Mouse (Mus musculus) olfactory bulb, adult 2 months (tissue): ENCODE measurements at regions not wholly inside any gene's neighbourhood (a gene's known extent, or its start where the extent isn't known, plus 50 kb on each side); places are given as distances from the start of the nearest gene placed in this dataset.

ENCODE experiments used
- H3K27ac ChIP-seq: fragments of 200-500 bp; 2 replicates; pipeline ENCODE4 v1.5.1; 2012; ENCODE audit warnings: low read depth, low read length; ENCODE audit not compliant: insufficient read depth
- H3K4me1 ChIP-seq: fragments of 200-500 bp; 2 replicates; pipeline ENCODE4 v1.6.1; 2012; ENCODE audit warnings: low read length; ENCODE audit not compliant: control insufficient read depth, insufficient read depth
- H3K4me3 ChIP-seq: fragments of 200-500 bp; 2 replicates; pipeline ENCODE4 v1.5.1; 2012; ENCODE audit warnings: mild to moderate bottlenecking, low read depth, low read length, moderate library complexity; ENCODE audit not compliant: insufficient read depth
- CTCF ChIP-seq: fragments of 200-500 bp; IDR thresholded peaks from 2 replicates; pipeline ENCODE4 v1.5.1; 2012; ENCODE audit warnings: low read depth, mild to moderate bottlenecking, low read length, moderate library complexity; ENCODE audit not compliant: insufficient read depth
- POLR2A ChIP-seq: fragments of 200-500 bp; IDR thresholded peaks from 2 replicates; pipeline ENCODE4 v1.6.1; 2012; ENCODE audit warnings: mild to moderate bottlenecking, low read depth, low read length, moderate library complexity; ENCODE audit not compliant: insufficient read depth
- WGBS: fragments of 180-500 bp; shearing (Covaris S2); methylation state at CpG from one replicate; pipeline ENCODE4 v1.1.7; 2018; 5-methylcytosine and 5-hydroxymethylcytosine counted together

- H3K4me3 ChIP-seq = no peak overlapping the region
- WGBS = 75% methylated on average over 2 of the region's 2 CpGs
- H3K4me1 ChIP-seq = no peaks in the 10 kb centered on the region
- no peak for TF ChIP-seq CTCF
- no peak overlapping the region for H3K27ac ChIP-seq
Measured at GRCm38 (mm10) chr13:101214094-101214493, 380.9 kb upstream of the Slc30a5 start.

- TF ChIP-seq POLR2A (no peak), CTCF (no peak)
- WGBS = 57% methylated on average over 13 of the region's 13 CpGs
- H3K27ac ChIP-seq = no peak overlapping the region
- no peak overlapping the region for H3K4me3 ChIP-seq
- no peaks in the 10 kb centered on the region for H3K4me1 ChIP-seq
Measured at GRCm38 (mm10) chr13:101213121-101213916, 380.1 kb upstream of the Slc30a5 start.

- Histone ChIP-seq H3K4me1 (no peaks in the 10 kb centered on the region), H3K27ac (no peak overlapping the region), H3K4me3 (no peak overlapping the region)
- no peak for TF ChIP-seq CTCF
- no peak for TF ChIP-seq POLR2A
- 78% methylated on average over 5 of the region's 5 CpGs for WGBS
Measured at GRCm38 (mm10) chr13:101212341-101212895, 379.2 kb upstream of the Slc30a5 start.

DNA sequence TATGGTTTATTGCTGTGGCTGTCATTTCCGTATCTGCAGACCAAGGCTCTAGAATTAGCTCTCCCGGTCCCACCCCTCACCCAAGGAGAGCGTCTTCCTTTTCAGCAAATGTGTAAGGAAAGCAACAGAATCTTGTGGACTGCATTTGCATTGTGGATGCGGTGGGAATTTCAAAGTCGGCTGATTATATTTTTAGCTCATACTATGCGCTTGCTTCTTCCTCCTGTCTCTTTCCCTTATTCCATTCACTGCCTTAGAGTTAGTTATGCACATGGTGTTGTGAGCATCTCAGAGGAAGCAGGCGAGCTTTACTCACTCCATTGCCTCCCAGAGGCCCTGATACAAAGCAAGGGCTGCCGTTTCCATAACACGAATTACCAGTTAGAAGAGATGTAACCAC is 375.6 kb upstream of the Slc30a5 start:
- Histone ChIP-seq H3K4me3 (no peak overlapping the region), H3K27ac (no peak overlapping the region), H3K4me1 (no peaks in the 10 kb centered on the region)
- WGBS = 88% methylated on average over 9 of the region's 9 CpGs
- no peak for TF ChIP-seq POLR2A
- TF ChIP-seq CTCF = no peak

- no peak for TF ChIP-seq POLR2A
- no peak overlapping the region for H3K27ac ChIP-seq
- H3K4me1 ChIP-seq = no peaks in the 10 kb centered on the region
- no peak overlapping the region for H3K4me3 ChIP-seq
Measured at GRCm38 (mm10) chr13:101203463-101203862, 370.2 kb upstream of the Slc30a5 start.

DNA sequence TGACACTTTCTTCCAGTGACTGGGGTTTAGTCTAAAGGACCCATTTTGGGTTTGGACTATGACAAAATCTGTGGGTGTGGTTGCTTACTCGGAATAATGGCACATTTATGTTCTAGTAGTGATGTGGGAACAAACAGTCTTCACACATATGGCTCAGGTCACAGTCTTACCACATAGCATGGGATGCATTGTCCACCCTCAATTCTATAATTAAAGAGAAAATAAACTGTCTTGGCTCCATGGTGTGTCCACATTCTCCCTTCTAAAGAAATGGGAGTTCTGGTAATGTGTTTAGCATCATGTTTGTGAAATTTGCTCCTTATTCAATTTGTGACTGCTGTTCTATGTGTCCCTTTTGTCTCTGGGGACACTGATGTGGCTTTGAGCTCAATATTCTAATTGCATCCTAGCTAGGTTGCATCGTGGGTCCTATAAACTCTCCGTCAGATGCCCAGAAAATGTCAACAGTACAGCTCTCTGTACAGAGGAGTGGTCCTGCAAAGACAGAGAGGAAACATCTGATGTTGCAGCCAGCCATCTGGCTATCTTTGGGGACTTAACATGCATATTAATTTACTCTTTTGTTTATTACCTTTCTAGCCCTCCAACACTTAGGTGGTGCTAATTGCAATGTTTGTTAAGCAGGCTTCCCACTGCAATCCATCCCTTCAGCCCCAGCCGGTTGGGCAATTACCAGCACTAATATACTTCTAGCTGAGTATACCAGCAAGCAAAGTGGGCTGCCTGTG is 369.5 kb upstream of the Slc30a5 start:
- WGBS = 67% methylated on average over 4 of the region's 4 CpGs
- H3K4me3 ChIP-seq = no peak overlapping the region
- TF ChIP-seq CTCF = no peak
- no peak for TF ChIP-seq POLR2A
- no peak overlapping the region for H3K27ac ChIP-seq
- no peaks in the 10 kb centered on the region for H3K4me1 ChIP-seq

- no peak for TF ChIP-seq CTCF
- TF ChIP-seq POLR2A = no peak
- H3K27ac ChIP-seq = no peak overlapping the region
- no peaks in the 10 kb centered on the region; the same call in 1 of the 2 replicates for H3K4me1 ChIP-seq
- 33% methylated on average over 7 of the region's 7 CpGs for WGBS
- no peak overlapping the region for H3K4me3 ChIP-seq
Measured at GRCm38 (mm10) chr13:101190249-101190830, 357.1 kb upstream of the Slc30a5 start.

- TF ChIP-seq CTCF = no peak
- no peak for TF ChIP-seq POLR2A
- no peak overlapping the region for H3K4me3 ChIP-seq
- 94% methylated on average over 2 of the region's 2 CpGs for WGBS
- H3K27ac ChIP-seq = no peak overlapping the region
- no peaks in the 10 kb centered on the region for H3K4me1 ChIP-seq
Measured at GRCm38 (mm10) chr13:101182387-101182786, 349.2 kb upstream of the Slc30a5 start.

- 43% methylated on average over 8 of the region's 8 CpGs for WGBS
- no peak for TF ChIP-seq POLR2A
- no peak for TF ChIP-seq CTCF
- H3K27ac ChIP-seq = no peak overlapping the region
- no peaks in the 10 kb centered on the region for H3K4me1 ChIP-seq
- no peak overlapping the region for H3K4me3 ChIP-seq
Measured at GRCm38 (mm10) chr13:101175017-101175689, 341.9 kb upstream of the Slc30a5 start.
